Comparison of ENCODE assay signal across 7 mouse cellular contexts in genomic region chr10:22730266-22730991, GRCm38 (mm10). TPM values are rescaled to one million over a fixed set of nuclear protein-coding genes. Genes with fewer than 3 reads are reported as not detected.
DNase-seq lines count a peak whose midpoint lies in the region; TF ChIP-seq lines count a peak whose summit lies in the region.

No protein-coding gene starts in this region.

- H3K79me2 ChIP-seq in myocyte (ENCODE audit: control insufficient read depth, insufficient read depth): peaks cover 53% of the 10 kb centered on the region

- peak overlapping the region; percentile 87 for H3ac ChIP-seq in myocyte (ENCODE audit: control insufficient read depth, insufficient read length)

- H3K4me1 ChIP-seq in embryonic fibroblast, embryonic 13.5 days (ENCODE audit: control insufficient read depth, insufficient read depth, low read length): no peaks in the 10 kb centered on the region; the same call in 1 of the 2 replicates

- H3K27me3 ChIP-seq in myocyte (ENCODE audit: control insufficient read depth, insufficient read depth, insufficient read length): no peaks in the 10 kb centered on the region

- peak overlapping the region; percentile 66 for H3K4me3 ChIP-seq in embryonic fibroblast, embryonic 13.5 days (ENCODE audit: insufficient read depth, low read length)
- peak overlapping the region; percentile 90 for H3K4me3 ChIP-seq in myocyte

- peak; percentile 30 for DNase-seq in layer of hippocampus, adult 11-12 months (ENCODE audit: low spot score)
- DNase-seq in layer of hippocampus, postnatal 25 days (ENCODE audit: extremely low spot score in 1 of 2, low spot score in 1 of 2): no peak
- DNase-seq in Muller cell, postnatal 12 days (ENCODE audit: inconsistent ontology term): peak; percentile 9
- DNase-seq in kidney, postnatal 4 days: peak; percentile 21 to 30
- no peak for DNase-seq in adrenal gland, adult 8-10 months

- H3K27ac ChIP-seq in embryonic fibroblast, embryonic 13.5 days (ENCODE audit: insufficient read depth, low read length): peak overlapping the region; percentile 5; the same call in 1 of the 2 replicates

- H3K36me3 ChIP-seq in myocyte (ENCODE audit: control insufficient read depth, insufficient read depth): no peaks in the 10 kb centered on the region

- peak overlapping the region; percentile 70 for H3K4me2 ChIP-seq in myocyte (ENCODE audit: low read depth)

- TF ChIP-seq CTCF in embryonic fibroblast, embryonic 13.5 days (IDR thresholded peaks at IDR 0.05; ENCODE audit: borderline replicate concordance, insufficient read depth, low read length): no peak

- TF ChIP-seq POLR2A in embryonic fibroblast, embryonic 13.5 days (IDR thresholded peaks at IDR 0.05; ENCODE audit: low read depth, low read length): peak; percentile 32; the same call in 1 of the 2 replicates
- TF ChIP-seq POLR2A in myocyte (IDR thresholded peaks at IDR 0.05; ENCODE audit: insufficient read length, low read depth): peak; percentile 54

TF ChIP-seq in myocyte, 11 proteins besides CTCF, POLR2A, EP300 and RAD21:
- TF ChIP-seq SRF (IDR thresholded peaks at IDR 0.05; ENCODE audit: control insufficient read depth, insufficient read length, low read depth): no peak
- TF ChIP-seq POLR2AphosphoS2 (IDR thresholded peaks at IDR 0.05; ENCODE audit: insufficient read length, low read depth): peak; percentile 53
- no peak for TF ChIP-seq CEBPB (IDR thresholded peaks at IDR 0.05; ENCODE audit: insufficient read depth, poor library complexity, severe bottlenecking)
- peak in 2 of 3 experiments; percentile 29 to 72 for TF ChIP-seq MYOG (IDR thresholded peaks at IDR 0.05; ENCODE audit: control insufficient read depth in 1 of 3, insufficient read depth in 1 of 3, insufficient read length in 2 of 3, low read depth in 2 of 3)
- TF ChIP-seq REST (IDR thresholded peaks at IDR 0.05; ENCODE audit: insufficient read depth, insufficient read length): no peak
- no peak for TF ChIP-seq TCF3 (IDR thresholded peaks at IDR 0.05; ENCODE audit: insufficient read length, low read depth)
- no peak for TF ChIP-seq USF1 (IDR thresholded peaks at IDR 0.05; ENCODE audit: low read depth)
- peak in 2 of 3 experiments; percentile 62 to 67 for TF ChIP-seq MYOD1 (IDR thresholded peaks at IDR 0.05; ENCODE audit: control insufficient read depth in 1 of 3, insufficient read length in 2 of 3, low read depth in 2 of 3)

RNA-seq across cellular contexts. Expression of gene Tbpl1, which starts 1.3 kb away (rescaled TPM):
- total RNA-seq in layer of hippocampus, postnatal 25 days (2021): 10 to 100 TPM; 60.6 to 61.8 TPM
- 53.2 and 54.7 TPM in 2 replicates for polyA plus RNA-seq in embryonic fibroblast, embryonic 13.5 days (2011; ENCODE audit: insufficient read length, low read depth, missing spikeins)
- polyA plus RNA-seq in myocyte (2012; fragmentation: generic; extraction: Trizol): 72.5 TPM
- 10 to 100 TPM; 23.9 to 27.1 (median 26.5) TPM for total RNA-seq in adrenal gland, adult 8-10 months (2022)

Comparison
In these comparisons a context has a peak if more than half of its experiments do, and no peak if none do; other contexts are left out.
1. DNase-seq: peak in layer of hippocampus, adult 11-12 months (single experiment), Muller cell, postnatal 12 days (single experiment) and kidney, postnatal 4 days (2 of 2); none in layer of hippocampus, postnatal 25 days (0 of 2) and adrenal gland, adult 8-10 months (single experiment).